9 mouse cellular contexts compared by ENCODE assay signal in the genomic region with DNA sequence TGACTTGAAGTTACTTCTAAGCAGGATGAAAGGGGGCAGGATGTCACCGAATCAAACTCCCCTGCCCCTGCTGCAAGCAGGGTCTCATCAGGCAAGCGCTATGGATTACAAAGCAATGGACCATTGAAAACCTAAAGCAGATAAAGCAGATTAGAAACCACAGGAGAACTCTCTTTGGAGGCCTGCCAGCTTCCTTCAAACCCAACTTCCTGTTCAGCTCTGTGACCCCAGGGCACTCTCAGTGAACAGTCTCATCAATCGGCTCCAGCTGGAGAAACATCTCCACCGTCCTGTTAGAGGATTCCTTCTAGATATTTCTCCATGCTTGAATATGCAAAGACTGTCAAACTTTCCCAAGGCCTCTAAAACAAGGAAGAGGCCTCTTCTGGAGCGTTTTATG.
DNase-seq lines count a peak whose midpoint lies in the region; ATAC-seq and TF ChIP-seq lines count a peak whose summit lies in the region.
"Had no signal": no experiment of that assay in that cellular context is flagged by ENCODE, and none has a peak within 500 bp of the region (broad histone marks: within the 10 kb centered on the region; RNA-seq: fewer than 3 reads in every experiment).

No protein-coding gene starts in this region.

- intact Hi-C loops in gastrocnemius, postnatal 14 days (cut with DNase I; ENCODE audit: low total_unique reads), result no loop called here

- no peak overlapping the region for H3K4me2 ChIP-seq in liver, postnatal 0 days (ENCODE audit: low read depth, low read length)
- no peak overlapping the region for H3K4me2 ChIP-seq in midbrain, embryonic 15.5 days
- no peak overlapping the region for H3K4me2 ChIP-seq in forebrain, embryonic 11.5 days (ENCODE audit: low read depth, low read length, severe bottlenecking)
- H3K4me2 ChIP-seq: neural tube, embryonic 12.5 days had no signal

- 16% methylated on average over 5 of the region's 5 CpGs for WGBS in liver, postnatal 0 days (ENCODE audit: insufficient replicate concordance)
- WGBS in midbrain, embryonic 15.5 days, result 43% methylated on average over 5 of the region's 5 CpGs
- 67% methylated on average over 5 of the region's 5 CpGs for WGBS in forebrain, embryonic 11.5 days

- H3K36me3 ChIP-seq in liver, postnatal 0 days (replicated peaks; ENCODE audit: insufficient read depth, low read length), result no peaks in the 10 kb centered on the region
- H3K36me3 ChIP-seq in midbrain, embryonic 15.5 days (replicated peaks), result no peaks in the 10 kb centered on the region
- H3K36me3 ChIP-seq in forebrain, embryonic 11.5 days (ENCODE audit: control insufficient read depth, insufficient read depth, low read length), result no peaks in the 10 kb centered on the region
- H3K36me3 ChIP-seq: neural tube, embryonic 12.5 days had no signal

- H3K4me3 ChIP-seq in liver, postnatal 0 days (ENCODE audit: low read depth, low read length), result no peak overlapping the region
- no peak overlapping the region for H3K4me3 ChIP-seq in midbrain, embryonic 15.5 days
- H3K4me3 ChIP-seq in forebrain, embryonic 11.5 days (ENCODE audit: low read depth, low read length), result no peak overlapping the region
- H3K4me3 ChIP-seq: neural tube, embryonic 12.5 days had no signal

- no peaks in the 10 kb centered on the region for H3K9me3 ChIP-seq in liver, postnatal 0 days (ENCODE audit: low read length)
- no peaks in the 10 kb centered on the region for H3K9me3 ChIP-seq in midbrain, embryonic 15.5 days
- H3K9me3 ChIP-seq in forebrain, embryonic 11.5 days (ENCODE audit: control insufficient read depth, low read length), result no peaks in the 10 kb centered on the region
- H3K9me3 ChIP-seq: neural tube, embryonic 12.5 days had no signal

- no peak overlapping the region for H3K9ac ChIP-seq in liver, postnatal 0 days (replicated peaks)
- H3K9ac ChIP-seq in midbrain, embryonic 15.5 days, result no peak overlapping the region
- H3K9ac ChIP-seq in forebrain, embryonic 11.5 days (ENCODE audit: low read length), result no peak overlapping the region
- H3K9ac ChIP-seq: neural tube, embryonic 12.5 days had no signal

- no peak for TF ChIP-seq EP300 in liver, postnatal 0 days (IDR thresholded peaks at IDR 0.05; ENCODE audit: low read depth)

- peak; percentile 17 for DNase-seq in layer of hippocampus, adult 11-12 months (ENCODE audit: low spot score)
- DNase-seq in layer of hippocampus, adult 9-10 months (ENCODE audit: low spot score), result no peak
- peak; percentile 13 for DNase-seq in T-cell, adult 2 months (ENCODE audit: low spot score)
- DNase-seq in gastrocnemius, postnatal 14 days, result peak; percentile 47
- DNase-seq in liver, postnatal 0 days, result peak; percentile 47
- no peak for DNase-seq in ovary, adult 18-20 months (ENCODE audit: low spot score)
- DNase-seq in forebrain, embryonic 11.5 days (ENCODE audit: low spot score), result no peak

- ATAC-seq in liver, postnatal 0 days, result peak; percentile 44; the same call in 1 of the 2 replicates
- no peak for ATAC-seq in midbrain, embryonic 15.5 days (replicated peaks)
- ATAC-seq in forebrain, embryonic 11.5 days (replicated peaks; ENCODE audit: low FRiP score), result no peak

- H3K27me3 ChIP-seq in liver, postnatal 0 days (ENCODE audit: insufficient read depth, low read length), result no peaks in the 10 kb centered on the region
- H3K27me3 ChIP-seq in midbrain, embryonic 15.5 days (replicated peaks), result no peaks in the 10 kb centered on the region
- no peaks in the 10 kb centered on the region for H3K27me3 ChIP-seq in forebrain, embryonic 11.5 days (ENCODE audit: control insufficient read depth, insufficient read depth, low read length)
- H3K27me3 ChIP-seq: neural tube, embryonic 12.5 days had no signal

- H3K4me1 ChIP-seq in liver, postnatal 0 days (ENCODE audit: insufficient read depth), result peaks cover 10% of the 10 kb centered on the region
- no peaks in the 10 kb centered on the region for H3K4me1 ChIP-seq in midbrain, embryonic 15.5 days
- H3K4me1 ChIP-seq in forebrain, embryonic 11.5 days (replicated peaks; ENCODE audit: control insufficient read depth, insufficient read depth, low read length), result no peaks in the 10 kb centered on the region
- H3K4me1 ChIP-seq: neural tube, embryonic 12.5 days had no signal

- TF ChIP-seq CTCF in liver, postnatal 0 days (IDR thresholded peaks at IDR 0.05; ENCODE audit: low read depth), result no peak

- peak overlapping the region; percentile 44; the same call in 1 of the 2 replicates for H3K27ac ChIP-seq in liver, postnatal 0 days (ENCODE audit: low read depth)
- H3K27ac ChIP-seq in midbrain, embryonic 15.5 days, result no peak overlapping the region
- no peak overlapping the region for H3K27ac ChIP-seq in forebrain, embryonic 11.5 days (ENCODE audit: low read depth, low read length)
- H3K27ac ChIP-seq: neural tube, embryonic 12.5 days had no signal

Comparison
In these comparisons a context has a peak if more than half of its experiments do, and no peak if none do; other contexts are left out.
1. DNase-seq: peak in layer of hippocampus, adult 11-12 months (single experiment), T-cell, adult 2 months (single experiment), gastrocnemius, postnatal 14 days (single experiment) and liver, postnatal 0 days (single experiment); none in layer of hippocampus, adult 9-10 months (single experiment), ovary, adult 18-20 months (single experiment) and forebrain, embryonic 11.5 days (single experiment).